Mouse (Mus musculus) cerebral cortex, adult 2 months (tissue): Measurements from ENCODE around the gene Large2.

ENCODE experiments used
- WGBS: fragments of 180-500 bp; shearing (Covaris S2); methylation state at CpG from one replicate; pipeline ENCODE4 v1.1.7; 2018; 5-methylcytosine and 5-hydroxymethylcytosine counted together

The Large2 gene

DNA sequence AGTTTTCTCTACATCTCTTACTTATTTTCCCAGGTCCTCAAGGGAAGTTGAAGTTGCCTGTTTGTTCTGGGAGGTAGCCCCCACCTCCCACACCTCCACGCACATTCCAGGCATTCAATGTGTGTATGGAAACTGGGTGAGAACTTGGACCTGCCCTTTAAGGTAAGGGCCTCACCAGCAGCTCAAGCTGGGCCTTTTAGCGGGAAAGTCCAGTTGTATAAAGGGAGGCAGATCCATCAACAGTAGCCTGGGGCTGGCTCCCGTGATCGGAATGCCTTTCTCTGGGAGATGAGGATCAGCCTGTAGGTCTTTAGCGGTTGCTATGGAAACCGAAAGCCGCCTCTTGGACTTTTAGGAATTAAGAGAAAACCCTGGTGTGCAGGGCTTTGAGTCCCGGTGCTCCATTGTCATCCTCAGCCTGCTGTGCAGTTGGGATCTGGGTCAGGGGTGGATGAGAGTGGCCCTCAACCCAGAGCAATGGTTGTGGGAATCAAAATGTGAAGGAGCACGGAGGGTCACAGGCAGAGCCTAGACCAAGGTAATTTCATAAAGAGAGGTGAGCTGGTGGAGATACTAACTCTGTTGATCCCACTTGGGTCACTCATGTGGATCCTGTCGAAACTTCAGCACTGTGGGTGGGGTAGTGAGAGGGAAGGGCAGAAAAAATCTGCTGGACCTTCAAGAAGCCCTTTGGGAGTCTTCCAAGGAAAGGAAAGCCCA is 2.5 kb downstream of the Large2 start:
- WGBS = 48% methylated on average over 10 of the region's 10 CpGs

DNA sequence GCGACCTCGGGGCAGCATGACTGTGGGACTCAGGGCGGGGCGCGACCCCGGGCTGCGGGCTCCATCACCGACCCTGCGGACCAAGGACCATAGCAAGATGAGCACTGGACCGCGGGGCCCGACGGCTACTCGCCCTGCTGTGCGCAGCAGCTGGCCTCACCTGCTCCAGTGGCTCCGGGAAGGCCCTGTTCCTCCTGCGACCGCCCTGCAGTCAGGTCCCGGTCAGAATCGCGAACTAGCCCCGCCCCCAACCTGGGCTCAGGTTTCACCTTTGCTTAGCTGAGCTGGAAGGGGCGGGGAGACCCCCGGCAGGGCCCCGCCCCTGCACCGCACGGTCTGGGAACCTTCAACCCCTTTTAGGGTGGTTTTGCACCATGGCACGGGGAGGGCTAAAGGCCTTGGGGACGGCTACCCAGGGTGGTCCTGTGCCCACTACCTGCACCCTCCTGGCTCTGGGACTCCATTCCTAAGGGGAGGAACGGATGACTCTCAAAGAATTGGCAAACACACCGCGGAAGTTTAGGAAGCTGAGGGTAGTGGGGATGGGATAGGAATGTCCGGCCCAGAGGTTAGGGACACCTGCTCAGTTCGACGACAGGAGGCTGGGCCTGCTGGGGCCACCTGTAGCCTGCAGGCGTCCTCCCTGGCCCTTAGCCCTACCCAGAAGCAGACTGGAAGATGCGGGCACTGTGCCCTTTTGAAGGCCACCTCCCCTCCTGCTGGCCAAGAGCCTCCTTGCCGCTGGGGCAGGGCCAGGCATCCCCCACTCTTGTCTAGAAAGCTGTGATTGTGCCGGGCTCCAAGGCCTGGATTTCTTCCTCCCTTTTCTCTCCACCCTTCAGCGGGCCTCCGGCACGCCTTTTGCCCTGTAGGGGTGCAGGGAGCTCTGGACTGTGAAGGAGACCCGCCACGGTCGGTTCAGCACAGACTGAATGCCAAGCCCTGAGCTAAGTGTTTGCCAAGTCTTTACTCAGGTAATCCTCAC is 3.6 kb downstream of the Large2 start:
- WGBS = 13% methylated on average over 45 of the region's 45 CpGs

DNA sequence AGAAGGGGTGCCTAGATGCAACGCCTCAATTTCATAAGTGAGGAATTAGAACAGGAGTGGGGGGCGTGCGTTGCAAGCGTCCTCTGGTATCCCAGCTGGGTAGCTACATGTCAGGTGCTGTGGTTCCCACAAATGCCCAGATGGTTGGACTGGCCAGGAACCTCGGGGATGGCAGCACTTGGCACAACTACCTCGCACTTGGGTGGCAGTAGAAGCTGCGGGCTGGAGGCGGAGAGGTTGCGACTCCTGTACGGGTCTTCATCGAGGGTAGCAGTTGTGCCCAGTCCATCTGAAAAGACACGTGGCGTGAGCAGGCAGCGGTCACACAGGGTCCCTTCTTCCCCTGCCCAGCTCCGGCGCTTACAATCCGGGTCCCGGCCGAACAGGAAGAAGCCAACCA is 4.3 kb downstream of the Large2 start:
- WGBS = 20% methylated on average over 19 of the region's 19 CpGs

DNA sequence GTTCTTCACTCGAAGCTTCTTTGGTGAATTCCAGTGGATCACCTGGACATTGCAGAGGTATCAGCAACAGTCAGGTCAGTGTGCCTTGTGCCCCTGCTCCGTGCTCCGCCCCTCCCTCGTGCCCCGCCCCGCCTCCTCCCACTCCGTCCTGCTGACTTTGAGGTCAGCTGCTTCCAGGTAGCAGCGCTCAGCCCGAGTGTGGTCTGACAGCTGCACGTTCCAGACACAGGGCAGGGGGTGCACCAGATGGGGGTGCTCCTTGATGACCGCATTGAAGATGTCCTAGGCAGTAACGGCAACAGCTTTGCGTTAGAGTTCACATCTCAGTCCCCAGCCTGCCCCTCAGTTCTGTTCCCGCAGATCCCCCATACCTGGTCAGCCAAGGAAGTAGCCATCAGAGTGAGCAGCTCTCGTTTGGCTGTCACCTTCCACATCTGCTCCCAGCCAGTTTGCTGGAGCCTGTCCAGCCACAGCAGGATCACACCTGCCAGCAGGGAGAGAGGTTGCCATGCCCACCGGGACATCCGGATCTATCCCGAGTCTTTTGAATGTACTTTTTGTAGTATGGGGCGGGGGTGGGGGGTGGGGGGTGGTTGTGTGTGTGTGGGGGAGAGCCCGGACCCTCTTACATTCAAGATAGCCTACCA is 7.2 kb downstream of the Large2 start:
- WGBS = 46% methylated on average over 20 of the region's 20 CpGs

DNA sequence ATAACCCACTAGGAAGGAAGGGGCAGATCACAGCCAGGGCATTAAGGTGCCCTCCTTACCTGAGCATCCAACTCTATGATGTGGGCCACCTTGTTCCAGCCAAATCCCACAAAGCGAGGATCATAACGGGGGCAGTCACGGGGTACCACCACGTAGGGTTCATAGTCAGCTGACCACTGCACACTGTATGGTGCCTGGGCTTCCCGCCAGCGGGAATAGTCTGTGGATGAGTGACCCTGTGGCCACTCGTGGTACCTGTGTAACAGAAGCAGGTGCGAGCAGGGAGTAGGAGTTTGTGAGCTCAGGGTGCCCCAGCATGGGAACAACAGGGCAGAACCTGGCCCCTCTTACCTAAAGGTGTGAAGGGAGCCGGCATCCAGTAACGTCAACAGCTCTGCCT is 9.1 kb downstream of the Large2 start:
- 92% methylated on average over 10 of the region's 10 CpGs for WGBS

DNA sequence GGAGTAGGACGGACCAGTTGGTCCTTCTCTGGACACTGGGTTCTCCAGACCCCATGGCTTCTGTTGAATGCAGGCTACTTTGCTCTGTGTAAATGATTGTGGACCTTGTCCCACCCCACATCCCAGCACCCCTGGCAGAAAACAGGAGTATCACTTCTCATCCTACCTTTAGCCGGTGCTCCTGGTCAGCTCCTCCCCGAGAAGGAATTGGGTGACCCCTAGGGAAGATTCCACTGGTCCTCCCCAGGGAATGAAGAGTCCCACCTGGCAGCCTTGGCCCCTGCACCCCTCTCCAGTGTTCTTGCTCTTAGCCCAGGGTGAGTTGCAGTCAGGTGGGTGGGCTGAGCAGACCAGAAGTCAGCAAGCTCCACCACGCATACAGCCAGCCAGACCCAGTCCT is 10.6 kb downstream of the Large2 start:
- WGBS = 94% methylated on average over 4 of the region's 4 CpGs

DNA sequence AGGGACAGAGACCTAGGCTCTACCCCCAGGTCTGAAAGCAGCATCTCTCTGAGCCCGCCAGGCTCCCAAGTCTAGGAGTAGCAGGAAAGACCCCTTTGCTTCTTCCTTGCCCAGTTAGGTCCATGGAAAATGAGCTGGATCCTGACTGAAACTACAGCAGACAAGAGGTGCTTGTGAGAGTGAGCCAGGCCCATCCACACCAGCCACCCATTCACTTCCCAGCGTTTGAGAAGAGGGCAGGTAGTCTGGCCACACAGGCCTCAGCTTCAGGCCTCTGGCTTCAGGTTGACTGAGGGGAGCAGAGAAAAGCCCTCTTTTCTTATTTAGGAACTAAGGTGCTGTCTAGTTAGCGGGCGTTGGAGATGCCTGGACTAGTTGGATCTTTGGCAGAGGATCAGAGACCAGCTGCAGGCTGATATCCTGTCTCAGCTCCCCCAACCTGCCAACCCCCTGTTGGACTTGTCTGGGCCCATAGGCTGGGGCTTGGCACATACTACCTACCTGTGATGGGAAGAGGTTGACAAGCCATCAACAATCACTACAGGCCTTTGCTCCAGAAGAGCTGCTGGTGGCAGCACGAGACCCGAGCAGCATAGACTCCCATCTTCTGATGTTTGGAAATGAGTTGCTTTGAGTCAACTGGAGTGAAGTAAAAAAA is 12.0 kb downstream of the Large2 start:
- 94% methylated on average over 6 of the region's 6 CpGs for WGBS

DNA sequence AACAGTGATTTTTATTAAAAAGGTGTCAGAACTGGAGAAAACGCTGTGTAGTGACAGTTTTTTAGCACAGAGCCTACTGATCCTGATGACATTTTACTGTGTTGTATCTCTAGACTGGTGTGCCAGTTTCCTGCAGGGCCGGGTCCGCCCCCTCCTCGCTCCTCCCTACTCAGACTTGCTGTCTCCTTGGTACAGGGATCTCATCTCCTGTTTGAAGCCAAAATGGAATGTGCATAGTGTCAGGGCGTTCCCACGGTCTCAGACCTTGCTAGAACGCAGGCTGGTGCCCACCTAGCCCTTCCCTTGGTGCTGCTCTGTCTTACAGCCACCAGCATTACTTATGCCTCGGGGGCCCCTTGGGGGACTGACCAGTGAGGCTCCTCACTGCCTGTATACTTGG is 12.9 kb downstream of the Large2 start:
- WGBS = 69% methylated on average over 8 of the region's 8 CpGs

DNA sequence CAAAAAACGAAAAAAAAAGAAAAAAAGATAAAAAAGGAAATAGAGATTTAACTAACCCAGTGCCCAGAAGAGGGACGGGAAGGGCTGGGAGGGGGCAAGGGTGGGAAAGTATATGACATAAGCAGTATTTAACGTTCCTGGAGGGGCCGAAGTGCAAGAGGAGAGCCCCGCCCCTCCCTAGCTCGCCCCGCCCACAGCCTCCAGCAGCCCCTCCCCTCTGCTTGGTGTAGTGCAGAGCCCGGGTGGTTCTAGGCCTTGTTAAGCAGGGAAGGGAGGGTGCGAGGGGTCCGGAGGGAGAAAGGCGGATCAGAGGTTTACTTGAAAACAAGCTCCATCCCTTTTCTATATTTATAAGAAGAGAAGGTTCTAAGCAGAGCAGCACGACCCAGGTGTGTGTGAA is 13.8 kb downstream of the Large2 start:
- WGBS = 46% methylated on average over 12 of the region's 12 CpGs

DNA sequence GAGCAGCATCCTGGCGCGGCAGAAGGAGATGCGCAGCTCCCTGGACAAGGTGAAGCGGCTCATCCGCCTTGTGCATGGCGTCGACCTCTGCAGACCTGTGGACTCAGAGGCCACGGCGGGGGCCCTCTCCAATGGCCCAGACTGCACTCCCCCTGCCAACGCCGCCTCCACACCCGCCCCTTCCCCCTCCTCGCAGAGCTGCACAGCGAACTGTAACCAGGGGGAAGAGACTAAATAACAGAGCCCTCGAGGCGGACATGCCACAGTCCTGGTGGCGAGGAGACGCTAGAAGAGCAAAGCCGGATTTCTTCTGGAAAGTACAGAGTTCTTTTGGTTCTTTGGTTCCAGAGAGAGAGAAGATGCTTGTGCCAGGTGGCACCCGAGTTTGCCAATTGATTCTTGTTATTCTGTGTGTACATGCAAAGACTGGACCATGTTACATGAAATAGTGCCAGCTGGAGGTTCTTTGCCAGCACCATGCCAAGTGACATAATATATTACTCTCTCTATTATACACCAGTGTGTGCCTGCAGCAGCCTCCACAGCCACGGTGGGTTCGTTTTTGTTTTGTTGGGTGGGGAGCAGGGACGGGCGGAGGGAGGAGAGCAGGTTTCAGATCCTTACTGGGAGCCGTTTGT is 14.4 kb downstream of the Large2 start:
- 67% methylated on average over 24 of the region's 25 CpGs for WGBS

DNA sequence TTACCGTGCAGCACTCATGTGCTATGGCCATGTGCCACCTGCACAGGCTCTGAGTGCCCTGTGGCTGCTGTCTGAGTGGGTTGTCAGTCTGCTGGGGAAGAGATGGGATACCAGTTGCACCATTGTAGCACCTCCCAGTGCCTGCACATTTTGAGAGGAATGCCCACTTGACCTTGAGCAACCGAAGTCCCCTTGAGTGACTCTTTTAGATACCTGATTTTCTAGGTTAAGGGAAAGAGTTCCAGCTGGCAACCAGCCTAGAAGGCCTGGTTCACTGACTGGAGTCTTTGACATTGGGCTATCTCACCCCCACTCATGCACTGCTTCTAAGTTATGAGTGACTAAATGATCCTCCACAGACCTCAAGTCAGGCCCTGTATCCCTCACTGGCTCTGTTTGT is 15.4 kb downstream of the Large2 start:
- WGBS = 71% methylated on average over 2 of the region's 2 CpGs

DNA sequence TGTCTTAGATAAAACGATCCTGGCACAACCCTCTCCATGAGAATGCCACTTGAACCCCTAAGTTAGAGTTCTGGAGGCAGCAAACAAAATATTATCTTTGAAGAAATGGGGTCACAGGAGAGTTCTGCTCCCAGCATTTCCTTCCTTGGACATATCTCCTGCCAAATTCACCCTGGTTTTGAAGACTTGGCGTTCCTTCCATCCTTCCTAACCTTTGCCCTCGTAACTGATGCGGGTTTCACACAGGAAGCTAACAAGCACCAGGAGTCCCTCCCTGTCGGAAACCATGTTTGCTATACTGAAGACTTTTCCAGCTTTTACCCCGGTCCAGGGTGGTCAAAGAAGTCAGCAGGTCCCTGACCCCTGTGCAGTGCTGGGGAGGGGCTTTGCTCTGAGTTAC is 20.4 kb downstream of the Large2 start:
- 65% methylated on average over 6 of the region's 6 CpGs for WGBS

DNA sequence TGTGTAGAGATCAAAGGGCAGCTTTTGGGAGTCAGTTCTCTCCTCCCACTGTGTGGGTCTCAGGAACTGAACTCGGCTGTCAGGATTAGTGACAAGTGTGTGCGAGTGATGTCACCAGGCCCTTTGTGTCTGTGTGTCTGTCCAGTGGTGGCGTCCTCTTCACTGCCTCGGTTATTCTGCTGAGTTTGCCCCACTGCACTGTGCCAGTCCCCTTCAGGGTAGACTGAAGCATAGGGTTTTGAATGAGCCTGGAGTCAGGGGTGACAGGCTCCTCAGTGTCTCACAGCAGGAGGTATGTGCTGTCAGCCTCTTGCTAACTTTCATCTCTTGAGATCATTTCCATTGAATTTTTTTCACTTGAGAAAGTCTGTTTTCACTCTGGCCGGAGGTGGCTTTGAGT is 21.3 kb downstream of the Large2 start:
- 70% methylated on average over 5 of the region's 5 CpGs for WGBS

DNA sequence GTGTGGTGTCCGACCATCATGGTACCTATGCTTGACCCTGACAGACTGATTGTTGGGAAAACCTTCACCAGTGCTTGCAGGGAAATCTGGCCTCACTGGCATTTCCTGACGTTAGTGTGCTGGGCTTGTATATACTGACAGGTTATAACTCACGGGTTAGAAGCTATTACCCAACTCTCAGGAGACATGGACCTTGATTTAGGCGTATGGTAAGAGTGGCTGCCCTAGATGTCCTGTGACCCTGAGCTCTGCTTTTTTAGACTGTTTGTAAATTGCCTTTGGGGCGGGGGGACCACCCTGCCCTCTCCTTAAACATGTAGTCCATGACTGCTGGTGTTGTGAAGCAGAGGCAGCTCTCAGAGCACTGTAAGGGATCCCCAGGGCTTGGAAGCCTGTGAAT is 24.0 kb downstream of the Large2 start:
- 87% methylated on average over 5 of the region's 5 CpGs for WGBS

DNA sequence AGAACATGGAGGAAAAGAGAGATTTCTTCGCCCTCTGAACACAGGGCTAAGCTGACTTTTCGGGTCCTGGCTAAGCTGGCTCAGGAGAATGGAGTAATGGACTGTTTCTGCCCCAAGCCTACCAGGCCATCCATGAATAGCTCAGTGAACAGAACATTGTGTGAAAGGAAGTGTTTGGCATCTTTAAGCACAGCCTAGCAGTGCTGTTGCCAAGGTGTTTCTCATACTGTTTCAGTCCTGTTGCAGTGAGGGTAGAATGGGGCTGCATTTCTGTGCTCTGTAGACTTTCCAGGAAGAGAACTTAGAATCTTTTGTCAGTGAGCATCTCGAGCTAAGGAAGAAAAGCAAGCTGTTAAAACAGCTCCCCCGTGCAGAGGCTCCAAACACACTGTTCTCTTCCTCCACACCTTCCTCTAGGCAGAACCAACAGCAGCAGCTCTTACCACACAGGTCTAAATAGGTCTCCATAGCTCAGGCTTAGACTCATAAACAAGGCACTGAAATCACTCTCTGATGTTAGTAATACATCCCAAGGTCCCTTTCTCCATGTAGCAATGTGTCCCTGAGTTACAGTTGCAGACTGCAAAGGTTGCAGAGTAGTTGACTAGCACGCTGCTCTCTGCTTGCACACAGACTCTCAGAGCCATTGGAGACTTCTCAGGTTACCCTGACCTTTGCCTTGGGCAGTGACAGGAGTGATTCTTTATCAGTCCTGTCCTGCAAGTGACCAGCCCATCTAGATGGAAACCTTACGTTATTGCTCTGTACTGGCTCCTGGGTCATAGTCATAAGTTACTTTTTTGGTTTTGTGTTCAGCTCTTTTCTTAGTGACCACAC is 24.9 kb downstream of the Large2 start:
- 64% methylated on average over 6 of the region's 6 CpGs for WGBS

DNA sequence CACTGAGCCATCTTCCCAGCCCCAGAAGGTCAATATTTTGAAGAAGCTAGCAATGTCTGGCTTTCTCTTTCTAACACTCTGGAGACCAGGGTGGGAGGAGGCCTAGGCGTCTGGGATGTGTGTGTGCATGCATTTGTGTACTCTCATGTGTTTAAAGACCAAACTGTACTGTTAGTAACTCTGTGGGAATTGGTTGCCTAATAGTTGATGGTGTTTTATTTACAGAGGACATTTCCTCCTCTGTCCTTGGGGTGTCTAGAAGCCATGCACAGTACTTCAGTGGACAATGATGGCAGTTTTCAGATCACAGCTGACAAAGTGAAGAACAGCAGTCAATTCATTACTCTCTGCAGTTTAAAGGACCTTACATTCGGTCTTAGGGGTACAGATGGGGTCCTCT is 27.5 kb downstream of the Large2 start:
- WGBS = 86% methylated on average over 2 of the region's 2 CpGs

DNA sequence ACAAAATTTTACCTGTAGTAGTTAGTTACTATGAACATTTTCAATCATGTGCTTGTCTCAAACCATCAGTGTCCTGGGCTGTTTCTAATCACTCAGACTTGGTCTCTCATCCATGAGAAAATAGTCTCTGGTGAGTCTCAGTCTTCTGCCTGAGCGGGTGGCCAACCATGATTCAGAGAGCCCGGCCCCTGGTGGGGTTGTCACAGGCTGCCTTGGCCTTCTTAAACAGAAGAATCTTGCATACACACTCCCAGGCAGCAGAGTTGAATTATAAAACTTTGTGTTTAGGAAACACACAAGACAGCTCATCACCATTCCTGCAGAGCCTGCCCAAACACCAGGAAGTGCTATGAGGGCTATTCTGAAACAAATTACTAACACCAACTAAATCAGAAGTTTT is 42.8 kb downstream of the Large2 start:
- 84% methylated on average over 2 of the region's 2 CpGs for WGBS

DNA sequence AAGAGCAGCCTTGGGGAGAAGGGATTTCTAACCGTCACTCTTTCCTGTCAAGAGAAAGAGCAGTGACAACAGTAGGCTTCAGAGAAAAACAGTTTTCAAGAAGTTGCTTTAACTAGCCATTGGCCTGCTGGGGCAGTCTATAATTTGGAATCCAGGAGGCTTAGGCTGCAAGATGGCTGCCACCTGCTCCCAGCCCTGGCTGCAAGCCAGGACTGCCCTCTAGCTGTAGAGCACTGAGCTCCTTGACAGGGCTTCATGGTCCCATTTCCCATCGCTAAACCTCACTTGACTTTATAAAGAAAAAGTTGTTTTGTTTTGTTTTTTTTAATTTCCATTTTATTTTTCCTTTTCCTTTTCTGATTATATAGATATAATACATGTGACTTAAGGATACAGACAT is 43.3 kb downstream of the Large2 start:
- WGBS = 78% methylated on average over 2 of the region's 2 CpGs

DNA sequence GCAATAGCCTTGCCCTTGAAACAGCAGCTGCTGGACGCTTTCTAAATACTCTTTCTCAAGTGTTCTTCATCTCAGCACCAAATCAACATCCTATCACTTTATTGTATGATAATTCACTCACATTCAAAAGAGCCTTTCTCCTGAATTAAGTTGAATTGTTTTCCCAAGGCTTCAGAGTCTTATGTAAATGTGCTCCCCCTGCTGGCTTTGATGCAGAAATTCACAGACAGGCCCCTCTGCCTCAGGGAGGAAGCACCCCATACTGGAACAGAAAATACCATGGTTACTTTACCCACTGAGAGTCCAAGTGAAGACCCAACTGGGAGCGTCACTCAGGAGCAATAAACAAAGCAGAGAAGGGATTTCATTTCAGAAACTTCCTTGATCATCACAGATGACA is 43.8 kb downstream of the Large2 start:
- 27% methylated on average over 2 of the region's 2 CpGs for WGBS

DNA sequence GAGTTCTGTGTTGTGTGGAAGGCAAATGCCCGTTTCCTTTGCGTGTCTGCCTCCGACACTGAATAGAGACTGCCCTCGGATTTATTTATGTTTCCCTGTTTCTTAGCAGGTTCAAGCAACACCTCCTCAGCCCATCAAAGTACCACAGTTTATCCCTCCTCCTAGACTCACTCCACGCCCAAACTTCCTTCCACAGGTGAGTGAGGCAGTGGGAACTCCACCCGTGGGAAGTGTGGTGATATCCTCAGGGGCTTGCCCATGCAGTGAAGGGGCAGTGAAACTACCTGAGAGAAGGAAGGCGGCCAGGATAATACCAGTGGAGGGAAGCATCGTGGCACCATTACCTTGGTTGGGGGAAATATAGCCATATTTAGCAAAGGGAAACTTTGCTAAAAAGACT is 46.5 kb downstream of the Large2 start:
- 90% methylated on average over 8 of the region's 8 CpGs for WGBS

DNA sequence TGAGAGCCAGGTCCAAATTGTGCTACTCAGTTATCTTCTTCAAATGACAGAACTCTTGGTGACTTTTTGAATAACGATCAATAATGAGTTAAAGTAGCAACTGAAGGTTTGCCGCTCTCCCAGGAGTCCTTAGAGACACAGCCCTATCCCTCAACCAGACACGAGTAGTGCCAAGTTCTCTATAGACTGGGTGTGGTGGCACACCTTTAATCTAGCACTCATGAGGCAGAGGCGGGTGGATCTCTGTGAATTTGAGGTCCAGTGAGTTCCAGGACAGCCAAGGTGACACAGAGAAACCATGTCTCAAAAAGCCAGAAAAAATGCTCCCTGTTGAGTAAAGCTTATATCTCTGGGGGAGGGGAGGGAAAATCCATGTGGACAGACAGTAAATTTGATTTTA is 47.1 kb downstream of the Large2 start:
- WGBS = 95% methylated on average over 4 of the region's 4 CpGs
